Mouse (Mus musculus): Measurements from ENCODE around the gene Adrm1. TPM values are rescaled to one million over a fixed set of nuclear protein-coding genes. Genes with fewer than 3 reads are reported as not detected.

Gene Adrm1
- polyA plus RNA-seq, 1 experiment = 54.3 TPM

DNA sequence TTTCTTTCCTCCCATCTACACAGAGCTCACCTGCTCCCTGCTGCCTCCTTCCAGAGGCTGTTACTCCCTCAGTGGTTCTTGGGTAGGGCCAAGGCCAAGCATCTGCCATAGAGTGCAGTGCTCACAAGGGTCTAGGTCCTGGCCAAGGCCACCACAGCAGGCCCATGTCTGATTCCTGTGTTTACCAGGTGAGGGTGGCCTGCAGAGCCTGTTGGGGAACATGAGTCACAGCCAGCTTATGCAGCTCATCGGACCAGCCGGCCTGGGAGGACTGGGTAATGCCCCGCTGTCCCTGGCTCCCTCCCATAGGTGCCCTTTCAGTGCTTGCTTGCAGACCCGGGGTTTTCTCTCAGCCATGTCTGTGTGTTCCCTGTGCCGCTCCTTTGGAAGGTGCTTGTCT, 2.8 kb downstream of the Adrm1 start:
- no peak overlapping the region for H3K4me3 ChIP-seq (ENCODE audit: low read depth, low read length)
- H3K9me3 ChIP-seq (replicated peaks; ENCODE audit: control insufficient read depth, insufficient read depth, low read length, poor library complexity, severe bottlenecking) = no peaks in the 10 kb centered on the region
- no peaks in the 10 kb centered on the region for H3K27me3 ChIP-seq (ENCODE audit: control insufficient read depth, insufficient read depth, low read length, poor library complexity, severe bottlenecking)
- H3K27ac ChIP-seq (ENCODE audit: insufficient read depth, low read length) = no peak overlapping the region
- H3K4me1 ChIP-seq (ENCODE audit: control insufficient read depth, insufficient read depth, low read length) = no peaks in the 10 kb centered on the region
- no peak overlapping the region for H3K9ac ChIP-seq (ENCODE audit: low read depth, poor library complexity, severe bottlenecking)
- TF ChIP-seq POLR2A (IDR thresholded peaks at IDR 0.05; ENCODE audit: insufficient read depth, low read length) = no peak
- TF ChIP-seq CTCF (IDR thresholded peaks at IDR 0.05; ENCODE audit: low read depth, low read length) = no peak
- peaks cover 37% of the 10 kb centered on the region for H3K36me3 ChIP-seq (ENCODE audit: control insufficient read depth, insufficient read depth, low read length, poor library complexity, severe bottlenecking)

DNA sequence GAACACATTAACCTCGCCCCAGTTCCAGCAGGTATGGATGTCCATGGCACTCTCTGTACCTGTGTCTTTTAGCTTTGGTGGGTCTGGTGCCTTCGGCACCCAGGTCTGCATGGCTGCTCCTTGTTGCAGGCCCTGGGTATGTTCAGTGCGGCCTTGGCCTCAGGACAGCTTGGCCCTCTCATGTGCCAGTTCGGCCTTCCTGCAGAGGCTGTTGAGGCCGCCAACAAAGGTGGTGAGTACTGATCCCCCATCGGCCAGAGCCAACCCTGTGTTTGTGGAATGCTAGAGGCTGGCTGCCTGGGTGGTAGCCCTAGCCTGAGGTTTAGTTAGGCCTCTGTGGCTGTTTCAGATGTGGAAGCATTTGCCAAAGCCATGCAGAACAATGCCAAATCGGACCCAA, 4.4 kb downstream of the Adrm1 start:
- Histone ChIP-seq H3K9ac (ENCODE audit: low read depth, poor library complexity, severe bottlenecking) (no peak overlapping the region), H3K4me3 (ENCODE audit: low read depth, low read length) (no peak overlapping the region), H3K36me3 (ENCODE audit: control insufficient read depth, insufficient read depth, low read length, poor library complexity, severe bottlenecking) (peaks cover 51% of the 10 kb centered on the region), H3K27ac (ENCODE audit: insufficient read depth, low read length) (no peak overlapping the region), H3K4me1 (ENCODE audit: control insufficient read depth, insufficient read depth, low read length) (no peaks in the 10 kb centered on the region), H3K27me3 (ENCODE audit: control insufficient read depth, insufficient read depth, low read length, poor library complexity, severe bottlenecking) (no peaks in the 10 kb centered on the region), H3K9me3 (replicated peaks; ENCODE audit: control insufficient read depth, insufficient read depth, low read length, poor library complexity, severe bottlenecking) (no peaks in the 10 kb centered on the region)
- TF ChIP-seq CTCF (IDR thresholded peaks at IDR 0.05; ENCODE audit: low read depth, low read length) (no peak), EP300 (IDR thresholded peaks at IDR 0.05; ENCODE audit: insufficient read depth, low read depth, low read length) (no peak), POLR2A (IDR thresholded peaks at IDR 0.05; ENCODE audit: insufficient read depth, low read length) (no peak)

DNA sequence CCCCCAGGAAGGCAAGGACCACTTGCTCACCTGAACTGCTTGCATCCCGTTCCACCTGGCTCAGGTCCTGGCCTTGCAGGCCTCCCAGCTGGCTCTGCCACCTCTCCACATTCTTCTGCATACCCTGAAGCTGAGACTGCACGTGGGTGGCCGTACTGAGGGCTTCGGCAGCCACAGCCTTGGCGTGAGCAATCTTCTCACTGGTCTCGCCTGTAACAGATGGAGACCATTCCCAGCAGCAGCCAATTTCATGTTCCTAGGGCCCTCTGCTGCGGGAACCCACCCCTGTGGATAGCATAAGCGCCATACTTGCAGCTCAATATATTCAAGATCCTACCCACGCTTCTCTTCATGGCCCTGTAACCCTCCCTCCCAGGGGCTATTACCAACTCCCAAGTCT, 10.3 kb downstream of the Adrm1 start:
- no peaks in the 10 kb centered on the region for H3K9me3 ChIP-seq (replicated peaks; ENCODE audit: control insufficient read depth, insufficient read depth, low read length, poor library complexity, severe bottlenecking)
- no peak overlapping the region for H3K27ac ChIP-seq (ENCODE audit: insufficient read depth, low read length)
- H3K4me3 ChIP-seq (ENCODE audit: low read depth, low read length) = no peak overlapping the region
- H3K27me3 ChIP-seq (ENCODE audit: control insufficient read depth, insufficient read depth, low read length, poor library complexity, severe bottlenecking) = no peaks in the 10 kb centered on the region
- H3K36me3 ChIP-seq (ENCODE audit: control insufficient read depth, insufficient read depth, low read length, poor library complexity, severe bottlenecking) = peaks cover 86% of the 10 kb centered on the region
- TF ChIP-seq CTCF (IDR thresholded peaks at IDR 0.05; ENCODE audit: low read depth, low read length) = no peak
- no peak for TF ChIP-seq POLR2A (IDR thresholded peaks at IDR 0.05; ENCODE audit: insufficient read depth, low read length)
- H3K4me1 ChIP-seq (ENCODE audit: control insufficient read depth, insufficient read depth, low read length) = no peaks in the 10 kb centered on the region
- H3K9ac ChIP-seq (ENCODE audit: low read depth, poor library complexity, severe bottlenecking) = no peak overlapping the region

DNA sequence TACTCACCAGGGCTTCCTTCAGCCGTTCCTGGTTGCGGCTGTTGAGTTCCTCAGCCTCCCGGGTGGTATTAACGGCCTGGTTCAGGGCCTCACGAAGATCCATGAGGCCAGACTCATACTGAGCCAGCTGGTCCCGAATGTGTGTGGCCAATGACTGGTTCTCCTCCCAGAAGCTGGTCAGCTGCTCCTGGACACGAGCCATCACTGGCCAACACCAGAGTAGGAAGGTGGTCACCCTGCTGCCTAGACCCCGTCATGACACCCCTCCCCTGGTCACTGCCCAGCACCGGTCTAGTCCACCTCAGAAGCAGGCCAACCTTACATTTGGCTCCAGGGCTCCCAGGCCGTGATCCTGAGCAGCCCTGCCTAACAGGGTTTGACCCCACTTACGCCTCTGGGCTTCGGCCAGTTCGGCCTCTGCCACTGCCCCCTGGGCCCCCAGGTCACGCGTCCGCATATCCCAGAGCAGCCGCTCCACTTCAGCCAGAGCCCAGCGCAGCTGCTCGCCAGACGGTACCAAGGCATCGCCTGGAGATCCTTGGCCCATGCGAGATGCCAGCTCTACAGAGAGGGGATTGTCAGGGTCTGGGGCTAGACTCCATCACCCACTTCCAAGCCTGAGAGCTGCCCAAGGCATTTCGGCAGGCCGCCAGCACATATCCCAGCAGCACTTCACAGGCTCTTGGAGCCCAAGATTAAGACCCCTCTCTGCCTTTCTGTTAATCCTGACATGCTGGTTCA, 12.9 kb downstream of the Adrm1 start:
- no peak overlapping the region for H3K4me3 ChIP-seq (ENCODE audit: low read depth, low read length)
- H3K27ac ChIP-seq (ENCODE audit: insufficient read depth, low read length) = no peak overlapping the region
- no peak for TF ChIP-seq POLR2A (IDR thresholded peaks at IDR 0.05; ENCODE audit: insufficient read depth, low read length)
- no peak for TF ChIP-seq CTCF (IDR thresholded peaks at IDR 0.05; ENCODE audit: low read depth, low read length)
- no peak for TF ChIP-seq EP300 (IDR thresholded peaks at IDR 0.05; ENCODE audit: insufficient read depth, low read depth, low read length)
- H3K9ac ChIP-seq (ENCODE audit: low read depth, poor library complexity, severe bottlenecking) = no peak overlapping the region
- no peaks in the 10 kb centered on the region for H3K4me1 ChIP-seq (ENCODE audit: control insufficient read depth, insufficient read depth, low read length)
- H3K36me3 ChIP-seq (ENCODE audit: control insufficient read depth, insufficient read depth, low read length, poor library complexity, severe bottlenecking) = peaks cover 75% of the 10 kb centered on the region
- H3K27me3 ChIP-seq (ENCODE audit: control insufficient read depth, insufficient read depth, low read length, poor library complexity, severe bottlenecking) = no peaks in the 10 kb centered on the region
- H3K9me3 ChIP-seq (replicated peaks; ENCODE audit: control insufficient read depth, insufficient read depth, low read length, poor library complexity, severe bottlenecking) = no peaks in the 10 kb centered on the region

DNA sequence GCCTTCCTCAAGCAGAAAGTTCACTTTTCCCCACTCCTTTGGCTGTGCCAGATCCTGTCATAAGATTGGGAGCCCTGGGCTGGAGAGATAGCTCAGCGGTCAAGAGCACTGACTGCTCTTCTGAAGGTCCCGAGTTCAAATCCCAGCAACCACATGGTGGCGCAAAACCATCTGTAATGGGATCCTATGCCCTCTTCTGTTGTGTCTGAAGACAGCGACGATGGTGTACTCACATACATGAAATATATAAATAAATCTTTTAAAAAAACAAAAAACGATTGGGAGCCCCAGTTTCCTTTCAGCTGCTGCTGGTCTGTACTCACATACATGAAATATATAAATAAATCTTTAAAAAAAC, 13.4 kb downstream of the Adrm1 start:
- Histone ChIP-seq H3K9me3 (replicated peaks; ENCODE audit: control insufficient read depth, insufficient read depth, low read length, poor library complexity, severe bottlenecking) (no peaks in the 10 kb centered on the region), H3K27me3 (ENCODE audit: control insufficient read depth, insufficient read depth, low read length, poor library complexity, severe bottlenecking) (no peaks in the 10 kb centered on the region)

DNA sequence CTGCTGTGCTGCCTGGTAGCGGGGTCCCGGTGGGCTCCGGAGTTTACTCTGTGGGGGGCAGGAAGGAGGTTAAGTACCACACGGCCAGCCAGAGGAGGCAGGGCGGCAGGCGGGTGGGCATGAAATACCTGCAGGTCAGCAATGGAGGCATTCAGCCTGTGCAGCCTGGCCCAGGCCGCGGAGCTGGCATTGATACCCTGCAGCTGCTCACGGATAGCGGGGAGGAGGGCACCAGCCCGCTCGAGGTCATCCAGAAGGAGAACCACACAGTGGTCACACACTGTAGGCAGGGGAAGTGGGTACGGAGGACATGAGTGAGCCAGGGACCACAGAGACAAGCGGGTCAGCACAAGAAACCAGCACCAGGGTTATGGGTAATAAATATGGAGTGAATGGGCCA, 14.4 kb downstream of the Adrm1 start:
- Histone ChIP-seq H3K27me3 (ENCODE audit: control insufficient read depth, insufficient read depth, low read length, poor library complexity, severe bottlenecking) (no peaks in the 10 kb centered on the region), H3K4me3 (ENCODE audit: low read depth, low read length) (no peak overlapping the region), H3K27ac (ENCODE audit: insufficient read depth, low read length) (no peak overlapping the region), H3K4me1 (ENCODE audit: control insufficient read depth, insufficient read depth, low read length) (no peaks in the 10 kb centered on the region), H3K9ac (ENCODE audit: low read depth, poor library complexity, severe bottlenecking) (no peak overlapping the region), H3K9me3 (replicated peaks; ENCODE audit: control insufficient read depth, insufficient read depth, low read length, poor library complexity, severe bottlenecking) (no peaks in the 10 kb centered on the region), H3K36me3 (ENCODE audit: control insufficient read depth, insufficient read depth, low read length, poor library complexity, severe bottlenecking) (peaks cover 73% of the 10 kb centered on the region)
- no peak for TF ChIP-seq CTCF (IDR thresholded peaks at IDR 0.05; ENCODE audit: low read depth, low read length)
- no peak for TF ChIP-seq POLR2A (IDR thresholded peaks at IDR 0.05; ENCODE audit: insufficient read depth, low read length)
- TF ChIP-seq EP300 (IDR thresholded peaks at IDR 0.05; ENCODE audit: insufficient read depth, low read depth, low read length) = no peak

More for the DNA sequence above, 13.4 kb downstream of the Adrm1 start:
- H3K4me3 ChIP-seq (ENCODE audit: low read depth, low read length) = no peak overlapping the region
- TF ChIP-seq CTCF (IDR thresholded peaks at IDR 0.05; ENCODE audit: low read depth, low read length) = no peak
- TF ChIP-seq POLR2A (IDR thresholded peaks at IDR 0.05; ENCODE audit: insufficient read depth, low read length) = no peak
- TF ChIP-seq EP300 (IDR thresholded peaks at IDR 0.05; ENCODE audit: insufficient read depth, low read depth, low read length) = no peak
- H3K4me1 ChIP-seq (ENCODE audit: control insufficient read depth, insufficient read depth, low read length) = no peaks in the 10 kb centered on the region
- no peak overlapping the region for H3K9ac ChIP-seq (ENCODE audit: low read depth, poor library complexity, severe bottlenecking)
- peaks cover 77% of the 10 kb centered on the region for H3K36me3 ChIP-seq (ENCODE audit: control insufficient read depth, insufficient read depth, low read length, poor library complexity, severe bottlenecking)
- H3K27ac ChIP-seq (ENCODE audit: insufficient read depth, low read length) = no peak overlapping the region

Measured in ES-Bruce4 (cell line).